Mouse (Mus musculus): ENCODE data around the gene Apob.

Gene Apob

DNA sequence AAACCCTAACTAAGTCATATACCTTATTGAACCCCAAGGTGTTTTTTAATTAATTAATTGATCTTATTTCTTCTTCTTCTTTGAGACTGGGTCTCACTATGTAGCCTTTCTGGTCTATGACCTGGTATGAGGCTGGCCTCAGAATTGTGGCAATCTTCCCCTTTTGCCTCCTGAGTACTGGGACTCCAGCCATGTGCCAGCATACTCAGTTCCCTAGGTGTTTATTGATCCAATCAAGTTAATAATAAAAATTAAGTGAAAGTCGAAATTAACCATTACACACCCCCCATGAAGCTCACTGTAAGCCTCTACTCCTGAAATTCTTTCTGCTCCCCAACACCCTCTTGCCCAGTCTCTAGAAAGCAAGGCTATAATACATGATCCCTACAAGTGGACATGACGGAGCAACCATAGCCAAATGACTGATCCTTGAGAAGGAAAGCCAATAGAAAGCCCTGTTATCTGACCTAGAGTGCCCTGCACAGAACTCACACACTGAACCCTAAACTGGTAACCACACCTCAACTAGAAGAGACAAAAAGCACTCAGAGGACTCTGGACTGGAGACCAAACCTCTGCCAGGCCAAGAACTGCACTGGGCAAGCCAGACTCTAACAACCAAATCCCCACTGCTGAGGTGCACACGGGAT, 60.8 kb downstream of the Apob start:
- DNase-seq: no peak

DNA sequence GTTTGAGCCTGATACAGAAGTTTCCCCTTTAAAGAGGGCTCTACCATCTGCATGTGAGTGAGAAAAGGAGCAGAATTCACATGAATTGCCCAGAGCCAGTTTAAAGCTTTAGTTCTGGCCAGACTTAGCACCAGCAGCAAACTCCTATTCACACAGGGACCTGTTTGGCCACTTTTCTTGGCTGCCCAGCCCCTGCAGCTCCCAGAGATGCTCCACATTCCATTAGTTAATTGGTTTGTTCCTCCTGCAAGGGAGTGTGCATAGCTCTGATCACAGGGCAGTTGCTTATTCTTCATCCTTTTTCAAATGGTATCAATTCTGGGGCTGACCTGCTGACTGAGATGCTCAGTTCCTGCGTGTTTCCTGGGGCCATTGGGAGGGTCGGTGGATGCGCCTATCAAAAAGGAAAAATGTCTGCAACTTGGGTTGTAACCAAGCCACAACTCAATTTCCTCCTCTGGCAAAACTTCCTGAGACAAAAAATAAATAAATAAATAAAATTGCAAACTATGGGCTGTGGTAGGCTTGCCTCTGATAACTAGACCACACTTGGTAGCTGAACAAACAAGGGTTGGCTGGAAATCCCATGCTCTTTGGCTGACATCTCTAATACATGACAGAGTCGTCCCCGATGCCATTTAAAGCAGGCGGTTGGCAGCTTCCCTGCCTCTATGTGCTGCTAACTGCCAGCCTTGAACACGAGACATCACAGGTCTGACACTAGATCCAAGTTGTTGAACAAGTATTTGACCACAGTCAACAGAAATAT, 65.4 kb downstream of the Apob start:
- DNase-seq: no peak

DNA sequence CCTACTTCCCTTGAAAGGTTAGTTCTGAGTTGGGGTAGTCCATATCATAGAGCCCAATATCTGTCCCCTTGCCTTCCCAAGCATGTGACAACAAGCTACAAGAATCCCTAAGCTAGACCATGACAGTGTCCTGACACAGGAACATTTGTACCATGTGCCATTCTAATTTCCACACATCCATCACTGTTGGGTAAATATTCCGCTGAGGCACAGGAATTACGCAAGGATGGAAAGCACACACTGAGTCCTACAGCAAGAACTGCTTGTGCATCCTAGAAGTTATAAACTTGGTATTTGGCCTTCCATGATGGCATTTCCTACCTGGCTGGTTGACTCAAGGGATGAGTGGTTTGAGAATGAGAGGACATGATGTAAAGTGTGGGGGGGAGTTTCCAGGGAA, 69.6 kb downstream of the Apob start:
- DNase-seq: no peak

DNA sequence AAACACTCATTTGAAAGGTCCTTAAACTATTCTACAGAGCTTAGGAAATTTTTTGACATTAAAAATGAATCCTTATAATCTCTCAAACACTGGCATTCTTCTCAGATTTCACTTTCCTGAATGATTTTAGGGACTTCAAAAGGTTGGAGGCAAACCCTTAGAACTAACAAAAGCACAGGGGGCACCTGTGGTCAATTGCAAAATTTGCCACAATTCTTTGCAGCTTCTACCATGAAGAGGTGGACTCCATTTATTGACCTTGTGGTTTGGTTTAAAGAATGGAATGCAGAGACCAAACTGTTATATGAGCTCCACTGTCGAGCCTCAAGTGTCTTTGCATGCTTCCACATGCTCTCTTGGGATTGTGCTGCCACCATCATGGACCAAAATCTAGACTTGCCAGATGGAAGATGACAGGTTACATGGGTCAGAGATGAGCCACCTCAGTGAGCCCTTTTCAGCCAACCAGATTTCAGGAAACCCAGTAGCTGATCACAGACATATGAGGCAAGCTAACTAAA, 70.4 kb downstream of the Apob start:
- DNase-seq: no peak

DNA sequence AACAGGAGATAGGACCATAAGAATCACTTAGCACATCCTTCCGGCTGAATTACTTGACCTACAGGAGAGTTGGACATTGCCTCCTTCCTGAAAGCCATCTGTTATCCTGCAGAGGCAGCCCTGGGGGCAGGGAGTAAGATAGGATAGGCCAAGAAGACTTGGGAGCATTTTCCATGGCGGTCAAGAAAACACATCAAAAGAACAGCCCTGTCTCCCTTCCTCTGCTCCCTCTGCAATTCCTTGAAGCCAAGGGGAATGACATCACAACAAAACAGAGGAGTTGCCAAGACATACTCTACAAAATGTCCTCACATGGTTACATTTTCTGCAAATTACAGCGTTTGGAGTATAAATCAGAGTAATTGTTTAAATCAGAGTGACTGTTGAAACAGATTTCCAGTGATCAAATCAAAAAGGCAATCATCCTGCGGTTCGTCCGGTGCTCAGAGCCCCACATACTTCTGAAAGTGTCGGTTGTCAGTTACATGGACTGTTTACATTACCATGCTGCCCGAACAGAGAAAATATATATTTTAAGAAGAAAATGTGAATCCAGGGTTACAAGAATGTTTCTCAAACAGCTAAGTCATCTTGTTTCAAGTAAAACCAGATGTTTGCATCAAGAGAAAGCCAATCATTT, 78.7 kb downstream of the Apob start:
- DNase-seq: no peak

DNA sequence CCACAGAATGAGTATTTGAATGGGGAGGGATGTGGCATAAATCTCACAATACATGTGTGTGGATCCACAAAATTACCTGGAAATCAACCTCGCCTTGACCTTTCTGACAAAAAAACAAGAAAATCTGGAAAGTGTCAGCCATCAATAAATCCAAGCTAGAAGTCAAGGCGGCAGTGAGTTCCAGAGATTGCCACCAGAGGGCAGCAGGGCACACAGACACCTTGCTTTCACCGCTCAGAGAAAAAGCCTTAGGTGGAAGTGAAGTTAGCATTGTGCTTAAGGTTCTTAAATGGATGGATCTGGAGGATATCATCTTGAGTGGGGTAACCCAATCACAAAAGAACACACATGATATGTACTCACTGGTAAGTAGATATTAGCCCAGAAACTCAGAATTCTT, 82.1 kb downstream of the Apob start:
- peak; percentile 75 to 84 for DNase-seq

DNA sequence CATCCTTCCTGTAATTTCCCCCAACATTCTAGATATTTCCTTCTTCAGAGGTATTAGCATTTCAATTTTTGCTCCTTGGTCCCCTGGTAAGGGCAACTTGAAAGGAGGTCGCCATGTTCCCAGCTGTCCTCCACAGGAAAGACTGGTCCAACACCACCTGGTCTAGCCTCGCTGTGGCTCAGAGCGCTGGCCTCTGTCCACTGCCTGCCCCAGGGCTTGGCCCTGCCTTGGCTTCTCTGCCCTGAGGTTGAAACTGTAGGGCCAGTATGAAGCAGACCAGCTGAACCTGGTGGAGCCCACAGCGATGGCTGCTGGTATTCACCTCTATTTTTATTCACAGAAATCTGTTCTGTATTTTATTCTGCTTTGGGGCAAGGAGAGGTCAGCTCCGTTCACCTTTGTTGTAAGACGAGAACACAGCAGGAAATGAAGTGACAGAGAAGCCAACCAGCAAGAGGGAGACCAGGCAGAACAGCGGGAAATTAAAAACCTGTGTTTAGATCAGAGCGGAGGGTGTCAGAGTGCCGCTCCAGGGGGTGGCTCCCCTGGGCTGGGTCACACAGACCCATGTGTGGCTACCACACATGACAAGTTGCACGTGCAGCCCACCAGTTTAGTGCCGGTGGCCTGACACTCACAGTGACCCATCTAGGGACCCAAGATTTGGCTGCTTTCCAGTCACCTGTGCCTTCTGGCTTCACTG, 86.1 kb downstream of the Apob start:
- peak in 1 of 2 experiments; percentile 8 for DNase-seq

Measured in cerebellum, postnatal 25 days (tissue).